Comparison of ENCODE assay signal across 9 mouse cellular contexts in genomic region chr8:92827243-92828034, GRCm38 (mm10). TPM values are rescaled to one million over a fixed set of nuclear protein-coding genes. Genes with fewer than 3 reads are reported as not detected.
DNase-seq lines count a peak whose midpoint lies in the region; ATAC-seq lines count a peak whose summit lies in the region.
"Had no signal": no experiment of that assay in that cellular context is flagged by ENCODE, and none has a peak within 500 bp of the region (broad histone marks: within the 10 kb centered on the region; RNA-seq: fewer than 3 reads in every experiment).

Gene Mmp2 (plus strand): TSS chr8:92827291.

- H3K27ac ChIP-seq in forebrain, embryonic 15.5 days (replicated peaks), result no peak within 1 kb of the TSS
- H3K27ac ChIP-seq in liver, embryonic 11.5 days (ENCODE audit: low read depth, low read length), result peak within 1 kb of the TSS; percentile 79

- no peaks in the 10 kb centered on the region for H3K9me3 ChIP-seq in forebrain, embryonic 15.5 days
- no peaks in the 10 kb centered on the region for H3K9me3 ChIP-seq in liver, embryonic 11.5 days (ENCODE audit: control insufficient read depth, low read length)

- peak within 1 kb of the TSS; percentile 64 for H3K4me2 ChIP-seq in forebrain, embryonic 15.5 days (replicated peaks)
- H3K4me2 ChIP-seq in liver, embryonic 11.5 days, result peak within 1 kb of the TSS; percentile 61

- peak within 1 kb of the TSS; percentile 40 for H3K4me3 ChIP-seq in forebrain, embryonic 15.5 days
- H3K4me3 ChIP-seq in liver, embryonic 11.5 days (ENCODE audit: low read depth, low read length), result peak within 1 kb of the TSS; percentile 50

- no peak for DNase-seq in left cerebral cortex, postnatal 4 days
- DNase-seq in left cerebral cortex, adult 9 months (ENCODE audit: low spot score in 2 of 2), result no peak
- peak; percentile 77 for DNase-seq in heart, postnatal 4 days
- no peak for DNase-seq in liver, embryonic 11.5 days (ENCODE audit: low spot score)
- DNase-seq in neural tube, embryonic 10.5 days (ENCODE audit: extremely low spot score, low spot score), result peak; percentile 73
- no peak for DNase-seq in B cell, adult 2 months

- ATAC-seq in forebrain, embryonic 15.5 days (replicated peaks), result 0 out of 2 replicates have a peak, but pooled peaks have one; percentile 12
- peak; percentile 43 for ATAC-seq in liver, embryonic 11.5 days (replicated peaks; ENCODE audit: low FRiP score)
- ATAC-seq in CD4-positive, CD25-positive, alpha-beta regulatory T cell, adult 4 months, result no peak

- H3K36me3 ChIP-seq in forebrain, embryonic 15.5 days, result no peaks in the 10 kb centered on the region
- H3K36me3 ChIP-seq in liver, embryonic 11.5 days (ENCODE audit: control insufficient read depth, insufficient read depth, low read length), result no peaks in the 10 kb centered on the region

- H3K4me1 ChIP-seq in forebrain, embryonic 15.5 days, result peaks cover 16% of the 10 kb centered on the region
- H3K4me1 ChIP-seq in liver, embryonic 11.5 days (replicated peaks; ENCODE audit: control insufficient read depth, insufficient read depth, low read length), result no peaks in the 10 kb centered on the region; the same call in 1 of the 2 replicates

- intact Hi-C loops in left cerebral cortex, postnatal 4 days (cut with DNase I), result no loop called here

- H3K27me3 ChIP-seq in forebrain, embryonic 15.5 days, result peaks cover 9% of the 10 kb centered on the region; the same call in 1 of the 2 replicates
- H3K27me3 ChIP-seq in liver, embryonic 11.5 days (replicated peaks; ENCODE audit: control insufficient read depth, insufficient read depth, low read length), result peaks cover 8% of the 10 kb centered on the region

- H3K9ac ChIP-seq in forebrain, embryonic 15.5 days (replicated peaks), result peak within 1 kb of the TSS; percentile 43
- H3K9ac ChIP-seq in liver, embryonic 11.5 days (ENCODE audit: low read depth, low read length), result peak within 1 kb of the TSS; percentile 58

- 3% methylated on average over 37 of the region's 37 CpGs for WGBS in forebrain, embryonic 15.5 days
- WGBS in liver, embryonic 11.5 days, result 2% methylated on average over 31 of the region's 37 CpGs

RNA-seq across cellular contexts. Expression of gene Mmp2, which starts in this region (rescaled TPM):
- 10 to 100 TPM; 12.2 to 14.2 TPM for total RNA-seq in left cerebral cortex, postnatal 4 days (2021)
- 11.5 and 12.2 TPM in 2 replicates for polyA plus RNA-seq in forebrain, embryonic 15.5 days (2015; fragmentation: Nextera tagmentation; extraction: Ambion mirVana)
- 100 to 1,000 TPM; 140 to 153 TPM for total RNA-seq in heart, postnatal 4 days (2021)
- polyA plus RNA-seq in liver, embryonic 11.5 days (2014; fragmentation: Nextera tagmentation; extraction: Ambion mirVana), result 48.1 and 49.7 TPM in 2 replicates
- not detected for polyA plus RNA-seq in CD4-positive, CD25-positive, alpha-beta regulatory T cell, adult 4 months (2017; shearing (Covaris generic))
- total RNA-seq: neutrophil, adult 5-6 weeks had no signal

Comparison
In these comparisons a context has a peak if more than half of its experiments do, and no peak if none do; other contexts are left out.
1. RNA of gene Mmp2 (total RNA-seq): 140 to 153 TPM in heart, postnatal 4 days; 12.2 to 14.2 TPM in left cerebral cortex, postnatal 4 days; every median in the first group is over 4 times any median in the second.
2. RNA of gene Mmp2 (polyA plus RNA-seq): 48.1 to 49.7 TPM in liver, embryonic 11.5 days and 11.5 to 12.2 TPM in forebrain, embryonic 15.5 days; not detected in CD4-positive, CD25-positive, alpha-beta regulatory T cell, adult 4 months; every median in the first group is over 10 times any median in the second.
3. DNase-seq: peak in heart, postnatal 4 days (single experiment) and neural tube, embryonic 10.5 days (single experiment); none in left cerebral cortex, postnatal 4 days (single experiment), left cerebral cortex, adult 9 months (0 of 2), liver, embryonic 11.5 days (single experiment) and B cell, adult 2 months (0 of 2).